Mouse (Mus musculus): ENCODE data around the gene Stat5b. TPM values are rescaled to one million over a fixed set of nuclear protein-coding genes. Genes with fewer than 3 reads are reported as not detected.
A peak's percentile ranks its signal among the peaks of the same experiment; 100 is the strongest.

The Stat5b gene
- total RNA-seq, 1 experiment from 2014 or later, result 75.5 TPM

GRCm38 (mm10) chr11:100789702-100790101 lies 60.8 kb downstream of the Stat5b start:
- ATAC-seq (replicated peaks; ENCODE audit: insufficient number of reproducible peaks, low FRiP score, low TSS enrichment, poor library complexity, severe bottlenecking), result no peak

GRCm38 (mm10) chr11:100785774-100786173 lies 64.8 kb downstream of the Stat5b start:
- no peak for ATAC-seq (replicated peaks; ENCODE audit: insufficient number of reproducible peaks, low FRiP score, low TSS enrichment, poor library complexity, severe bottlenecking)

GRCm38 (mm10) chr11:100784286-100784685 lies 66.2 kb downstream of the Stat5b start:
- ATAC-seq (replicated peaks; ENCODE audit: insufficient number of reproducible peaks, low FRiP score, low TSS enrichment, poor library complexity, severe bottlenecking), result no peak

- no peak for ATAC-seq (replicated peaks; ENCODE audit: insufficient number of reproducible peaks, low FRiP score, low TSS enrichment, poor library complexity, severe bottlenecking)
Measured at GRCm38 (mm10) chr11:100782568-100782967, 68.0 kb downstream of the Stat5b start.

- ATAC-seq (replicated peaks; ENCODE audit: insufficient number of reproducible peaks, low FRiP score, low TSS enrichment, poor library complexity, severe bottlenecking), result no peak
Measured at GRCm38 (mm10) chr11:100781763-100782475, 68.6 kb downstream of the Stat5b start.

- no peak for ATAC-seq (replicated peaks; ENCODE audit: insufficient number of reproducible peaks, low FRiP score, low TSS enrichment, poor library complexity, severe bottlenecking)
Measured at GRCm38 (mm10) chr11:100780247-100780646, 70.3 kb downstream of the Stat5b start.

- no peak for ATAC-seq (replicated peaks; ENCODE audit: insufficient number of reproducible peaks, low FRiP score, low TSS enrichment, poor library complexity, severe bottlenecking)
Measured at GRCm38 (mm10) chr11:100778069-100778468, 72.5 kb downstream of the Stat5b start.

- ATAC-seq (replicated peaks; ENCODE audit: insufficient number of reproducible peaks, low FRiP score, low TSS enrichment, poor library complexity, severe bottlenecking), result 0 out of 2 replicates have a peak, but pooled peaks have one; percentile 32
Measured at GRCm38 (mm10) chr11:100775921-100776320, 74.6 kb downstream of the Stat5b start.

GRCm38 (mm10) chr11:100774261-100774660 lies 76.3 kb downstream of the Stat5b start:
- ATAC-seq (replicated peaks; ENCODE audit: insufficient number of reproducible peaks, low FRiP score, low TSS enrichment, poor library complexity, severe bottlenecking), result no peak

GRCm38 (mm10) chr11:100770646-100771408 lies 79.7 kb downstream of the Stat5b start, which contains the start of gene Ghdc:
Gene Ghdc (minus strand): TSS chr11:100770957.
- peak; percentile 81 for ATAC-seq (replicated peaks; ENCODE audit: insufficient number of reproducible peaks, low FRiP score, low TSS enrichment, poor library complexity, severe bottlenecking)

GRCm38 (mm10) chr11:100769980-100770379 lies 80.5 kb downstream of the Stat5b start:
- no peak for ATAC-seq (replicated peaks; ENCODE audit: insufficient number of reproducible peaks, low FRiP score, low TSS enrichment, poor library complexity, severe bottlenecking)

- no peak for ATAC-seq (replicated peaks; ENCODE audit: insufficient number of reproducible peaks, low FRiP score, low TSS enrichment, poor library complexity, severe bottlenecking)
Measured at GRCm38 (mm10) chr11:100767871-100768270, 82.7 kb downstream of the Stat5b start.

- no peak for ATAC-seq (replicated peaks; ENCODE audit: insufficient number of reproducible peaks, low FRiP score, low TSS enrichment, poor library complexity, severe bottlenecking)
Measured at GRCm38 (mm10) chr11:100766726-100767125, 83.8 kb downstream of the Stat5b start.

- ATAC-seq (replicated peaks; ENCODE audit: insufficient number of reproducible peaks, low FRiP score, low TSS enrichment, poor library complexity, severe bottlenecking), result no peak
Measured at GRCm38 (mm10) chr11:100762831-100763230, 87.7 kb downstream of the Stat5b start, which contains the start of gene Hcrt. Gene Hcrt (minus strand): TSS chr11:100762931.

GRCm38 (mm10) chr11:100761547-100762045 lies 88.9 kb downstream of the Stat5b start:
- peak; percentile 66 for ATAC-seq (replicated peaks; ENCODE audit: insufficient number of reproducible peaks, low FRiP score, low TSS enrichment, poor library complexity, severe bottlenecking)

GRCm38 (mm10) chr11:100759611-100760233 lies 90.8 kb downstream of the Stat5b start, which contains the start of gene Kcnh4:
Gene Kcnh4 (minus strand): TSS chr11:100759942.
- ATAC-seq (replicated peaks; ENCODE audit: insufficient number of reproducible peaks, low FRiP score, low TSS enrichment, poor library complexity, severe bottlenecking), result peak; percentile 70

GRCm38 (mm10) chr11:100758707-100759610 lies 91.6 kb downstream of the Stat5b start:
- no peak for ATAC-seq (replicated peaks; ENCODE audit: insufficient number of reproducible peaks, low FRiP score, low TSS enrichment, poor library complexity, severe bottlenecking)

- ATAC-seq (replicated peaks; ENCODE audit: insufficient number of reproducible peaks, low FRiP score, low TSS enrichment, poor library complexity, severe bottlenecking), result no peak
Measured at GRCm38 (mm10) chr11:100757566-100757965, 93.0 kb downstream of the Stat5b start.
